Mouse (Mus musculus) adrenal gland, postnatal 4 days (tissue): ENCODE measurements around the gene Ncbp2. TPM values are rescaled to one million over a fixed set of nuclear protein-coding genes. Genes with fewer than 3 reads are reported as not detected.
A peak's percentile ranks its signal among the peaks of the same experiment; 100 is the strongest.

Experiments
- DNase-seq, 2 experiments: peaks; one replicate each; pipeline ENCODE4 v3.0.0; 2021 to 2022; ENCODE audit warnings: low spot score in 2 of 2, mixed read lengths in 2 of 2
- long read RNA-seq, 2 experiments: library from polyadenylated mRNA; stranded (forward); transcript quantifications; one replicate each; pipeline ENCODE4 v2.0.0; 2021
- total RNA-seq, 2 experiments: library from RNA; stranded (reverse); gene quantifications; 2 replicates each; pipeline ENCODE4 v1.2.3; 2021

The Ncbp2 gene
- 10 to 100 TPM; 47.9 to 48.2 TPM for total RNA-seq
- long read RNA-seq, experiment 1, transcript Ncbp2-201 (4 exons, 2,070 nt): major isoform, 44 of 45 reads
- long read RNA-seq, experiment 1, partial matches to known transcripts: 1 of 45 reads
- long read RNA-seq, experiment 1, other reads (novel, unspliced or antisense): 0 of 45 reads
- long read RNA-seq, experiment 2, transcript Ncbp2-201 (4 exons, 2,070 nt): major isoform, 74 of 83 reads
- long read RNA-seq, experiment 2, partial matches to known transcripts: 8 of 83 reads
- long read RNA-seq, experiment 2, other reads (novel, unspliced or antisense): 1 of 83 reads

DNA sequence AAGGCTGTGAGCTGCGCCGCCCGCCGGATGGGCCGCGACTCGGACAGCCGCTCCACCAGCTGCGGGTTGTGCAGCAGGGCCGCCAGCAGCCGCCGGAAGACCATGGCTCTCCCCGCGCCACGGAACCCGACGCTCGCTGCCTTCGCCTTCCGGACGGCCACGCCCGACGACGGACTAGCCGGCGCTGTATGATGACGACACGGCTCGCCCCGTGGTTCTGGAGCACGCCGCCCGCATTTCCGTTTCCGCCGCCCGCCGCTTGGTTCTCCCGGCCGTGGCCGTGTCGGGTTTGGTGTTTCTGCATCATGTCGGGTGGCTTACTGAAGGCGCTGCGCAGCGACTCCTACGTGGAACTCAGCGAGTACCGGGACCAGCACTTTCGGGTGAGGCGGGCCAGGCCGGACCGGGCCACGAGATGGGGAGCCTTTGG lies at the start of gene Ncbp2, which contains the start of gene 0610012G03Rik:
Ncbp2 (plus strand) TSS at position 169 of the 430 bp plus-strand sequence.
0610012G03Rik (minus strand) TSS at position 150 of the 430 bp plus-strand sequence.
- peak; percentile 92 to 96 for DNase-seq

DNA sequence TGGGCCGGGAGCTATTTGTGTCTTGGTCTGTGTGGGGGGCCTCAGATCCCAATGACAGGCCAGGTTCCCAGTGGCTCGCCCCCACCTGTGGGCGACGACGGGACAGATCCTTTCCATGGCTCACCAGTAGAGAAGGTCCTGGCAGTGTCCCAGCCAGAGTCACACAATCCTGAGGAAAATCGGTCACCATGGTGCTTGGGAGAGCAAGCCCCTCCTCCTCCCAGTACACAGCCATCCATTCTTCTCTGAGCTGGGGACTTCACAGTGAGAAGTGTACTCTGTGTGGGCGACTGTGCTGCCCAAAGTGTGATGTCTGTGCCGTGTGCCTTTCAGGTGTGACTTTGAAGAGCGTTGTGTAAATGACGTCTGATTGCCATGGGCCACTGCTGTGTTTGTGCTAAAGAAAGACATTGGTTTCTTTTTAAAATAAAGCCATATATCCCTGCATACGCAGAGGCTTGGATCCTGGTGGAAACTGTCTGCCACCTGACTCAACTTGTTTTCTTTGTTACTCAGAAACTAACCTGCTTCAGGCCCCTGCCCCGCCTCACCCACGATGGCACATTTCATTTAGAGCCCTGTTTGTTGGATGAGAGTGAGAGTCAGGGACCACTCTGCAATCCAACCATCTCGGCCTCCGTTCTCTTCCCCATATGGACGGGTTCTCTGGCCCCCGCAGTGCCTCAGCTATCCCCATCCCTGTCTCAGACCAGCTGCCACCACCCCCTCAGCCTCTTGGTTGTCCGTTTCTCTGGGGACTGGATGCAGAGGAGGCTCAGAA lies 49.6 kb upstream of the Ncbp2 start:
- DNase-seq: no peak

DNA sequence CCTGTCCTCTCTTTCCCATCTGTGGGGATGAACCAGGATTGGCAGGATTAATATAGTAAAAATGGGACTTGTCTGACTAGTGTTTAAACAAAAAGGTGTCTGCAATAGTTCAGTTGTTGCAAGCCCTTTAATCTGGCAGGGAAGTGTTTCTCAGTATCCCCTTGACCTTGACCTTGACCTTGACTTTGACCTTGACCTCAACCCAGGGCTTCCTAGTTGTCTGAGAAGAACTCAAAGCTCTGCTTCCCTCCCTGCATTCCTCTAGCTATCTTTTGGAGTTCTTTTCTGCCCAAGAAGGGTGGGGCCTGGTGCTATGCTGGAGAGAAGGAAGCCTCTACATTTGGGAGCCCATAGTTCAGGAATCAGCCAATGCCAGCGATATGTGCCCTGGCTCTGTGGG lies 46.4 kb upstream of the Ncbp2 start:
- no peak for DNase-seq

DNA sequence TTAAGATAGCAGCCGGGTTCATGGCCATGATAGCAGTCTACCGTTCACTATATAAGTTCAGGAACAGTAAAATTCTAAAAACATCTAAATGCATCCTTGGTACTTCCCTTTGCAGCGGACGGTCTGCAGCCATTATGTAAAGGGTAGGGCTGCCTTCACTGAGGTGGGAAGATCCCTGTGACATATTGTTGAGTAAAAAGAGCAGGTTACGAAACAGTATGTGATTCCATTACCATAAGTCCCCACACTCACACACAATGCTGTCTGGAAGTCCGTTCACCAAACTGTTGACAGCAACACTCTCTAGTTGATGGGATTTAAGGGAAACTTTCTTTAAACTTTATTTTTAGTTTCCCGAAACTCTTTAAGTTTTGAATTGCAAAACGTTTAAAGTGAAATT lies 45.1 kb upstream of the Ncbp2 start:
- DNase-seq: no peak

DNA sequence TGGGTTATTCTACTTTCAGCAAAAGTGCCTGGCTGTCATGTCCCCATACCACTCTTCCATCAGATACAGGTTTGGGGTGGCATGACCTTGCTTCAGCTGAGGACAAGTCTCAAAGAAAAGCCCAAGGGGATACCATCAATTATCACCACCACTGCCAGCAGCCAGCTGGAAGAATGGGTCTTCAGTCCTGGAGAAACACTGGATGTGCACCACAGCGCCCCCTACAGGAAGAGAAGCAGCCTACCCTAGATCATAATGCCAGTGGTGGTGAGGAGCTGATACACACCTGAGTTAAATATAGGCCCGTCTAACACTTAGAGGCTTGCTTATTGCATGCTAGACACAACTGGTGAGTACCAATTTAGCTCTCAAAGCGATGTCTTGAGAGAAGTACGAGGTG lies 43.0 kb upstream of the Ncbp2 start:
- no peak for DNase-seq

DNA sequence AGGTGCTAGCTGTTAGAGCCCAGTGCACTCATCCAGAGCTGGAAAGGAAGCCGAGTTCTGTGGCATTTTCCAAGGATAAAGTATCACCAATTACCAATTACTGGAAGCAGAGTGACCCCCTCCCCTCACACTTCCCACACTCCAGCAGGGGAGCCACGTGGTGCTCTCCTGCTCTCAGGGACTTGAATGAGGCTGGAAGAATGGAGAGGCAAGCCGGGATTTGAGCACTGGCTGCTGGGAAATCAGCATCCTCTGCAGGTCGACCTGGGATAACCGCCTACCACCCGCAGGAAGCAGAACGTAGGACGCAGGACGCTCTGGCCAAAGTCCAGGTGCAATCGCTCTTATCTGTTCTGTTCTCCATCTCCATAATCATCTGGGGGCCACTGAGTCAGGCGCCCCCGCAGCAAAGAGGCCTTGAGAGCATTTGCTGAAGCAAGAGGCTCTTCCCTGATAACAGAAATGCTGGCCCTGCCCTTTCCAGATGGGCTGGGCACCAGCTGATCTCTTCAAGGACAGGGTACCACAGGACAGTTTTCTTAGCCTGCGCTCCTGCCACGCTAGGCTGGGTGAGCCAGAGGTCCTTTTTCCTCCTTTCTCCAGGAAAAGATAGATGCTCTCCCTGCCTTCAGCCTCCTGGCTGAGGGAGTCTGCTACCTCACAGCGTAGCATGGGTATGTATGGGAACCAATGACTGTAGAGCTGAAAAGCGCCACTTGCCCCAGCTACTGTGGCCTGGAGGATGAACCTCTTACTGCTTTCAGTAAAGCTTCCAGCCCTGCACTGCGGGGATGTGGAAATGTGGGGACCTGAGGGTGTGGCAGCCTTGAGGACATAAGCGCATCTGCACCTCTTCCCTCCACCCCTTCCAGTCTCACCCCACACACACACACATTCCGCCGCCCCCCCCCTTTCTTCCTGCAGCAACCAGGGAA lies 42.2 kb upstream of the Ncbp2 start:
- no peak for DNase-seq

DNA sequence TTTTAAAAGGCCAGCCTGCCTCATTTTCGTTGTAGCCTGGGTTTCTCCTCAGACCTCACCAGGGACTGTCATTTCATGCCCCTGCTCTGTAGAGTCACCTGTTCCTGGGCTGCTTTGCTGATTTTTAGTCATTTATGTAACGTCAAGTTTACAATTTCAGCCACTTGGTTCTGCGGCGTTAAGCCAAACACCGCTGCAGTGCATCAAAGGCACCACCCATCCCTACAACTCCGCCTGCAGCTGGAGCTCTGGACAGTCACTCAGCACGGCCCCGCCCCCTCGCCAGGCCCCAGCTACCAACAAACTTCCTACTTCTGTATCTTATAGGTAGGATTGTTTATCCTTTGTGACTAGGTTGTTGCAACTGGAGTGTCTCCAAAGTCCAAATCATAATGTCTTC lies 41.4 kb upstream of the Ncbp2 start:
- no peak for DNase-seq

DNA sequence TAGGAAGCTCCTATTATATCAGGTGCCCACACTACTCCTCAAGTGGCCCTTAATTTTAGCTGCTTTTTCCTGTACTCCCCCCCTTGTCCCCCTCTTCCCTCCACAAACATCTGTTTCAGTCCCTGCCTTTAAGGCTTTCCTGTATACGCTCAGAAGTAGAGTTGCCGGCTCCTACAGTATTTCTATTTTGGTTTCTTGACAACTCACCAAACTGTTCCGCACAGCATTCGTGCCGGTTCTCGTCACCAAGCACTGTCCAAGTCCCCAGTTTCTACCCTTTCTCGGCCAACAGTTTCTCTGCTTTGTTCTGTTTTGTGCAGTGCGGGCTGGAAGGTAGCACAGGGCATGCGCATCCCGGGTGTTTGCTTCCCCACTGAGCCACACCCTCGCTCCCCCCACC lies 39.4 kb upstream of the Ncbp2 start:
- no peak for DNase-seq

DNA sequence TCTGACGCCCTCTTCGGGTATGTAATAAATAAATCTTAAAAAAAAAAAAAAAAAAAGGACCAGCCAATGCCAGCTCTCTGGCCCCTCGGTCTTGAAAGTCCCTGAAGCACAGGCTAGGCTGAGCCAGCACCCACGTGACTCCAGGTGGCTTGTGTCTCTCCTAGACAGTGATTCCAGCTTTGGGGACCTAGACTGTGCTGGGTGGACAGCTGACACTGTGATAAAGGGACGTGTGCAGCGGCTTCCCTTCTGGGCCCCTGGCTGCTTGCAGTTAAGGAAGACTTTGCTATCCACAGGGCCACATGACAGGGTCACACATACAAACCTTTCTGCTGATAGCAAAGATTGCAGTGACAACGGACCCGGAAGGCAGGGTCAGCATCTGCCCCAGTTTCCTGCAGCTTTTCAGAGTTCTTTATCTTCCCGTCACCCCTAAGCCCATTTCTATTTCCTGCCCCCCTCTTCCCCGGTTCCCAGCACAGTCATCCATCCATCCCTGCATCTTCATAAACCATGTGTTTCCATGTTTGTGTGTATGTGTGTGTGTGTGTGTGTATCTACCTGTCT lies 37.9 kb upstream of the Ncbp2 start:
- DNase-seq: no peak

DNA sequence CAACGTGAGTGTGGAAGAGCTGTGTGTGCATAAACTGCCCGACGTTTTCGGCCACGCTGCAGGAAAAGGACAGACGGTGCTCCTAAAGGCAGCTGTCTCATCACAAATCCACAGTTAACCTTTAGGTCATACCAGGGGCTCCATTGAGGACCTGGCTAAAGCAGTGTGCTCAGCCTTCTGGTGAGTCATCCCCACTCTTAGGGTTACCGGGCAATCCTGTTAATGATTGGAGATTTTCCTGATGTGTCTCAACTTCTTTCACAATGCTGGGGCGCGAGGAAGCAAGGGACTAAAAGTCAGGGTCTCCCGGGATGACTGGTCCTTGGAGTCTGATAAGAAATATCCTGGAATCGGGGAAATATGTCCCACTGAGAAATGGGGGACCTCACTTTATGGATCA lies 30.5 kb upstream of the Ncbp2 start:
- no peak for DNase-seq

DNA sequence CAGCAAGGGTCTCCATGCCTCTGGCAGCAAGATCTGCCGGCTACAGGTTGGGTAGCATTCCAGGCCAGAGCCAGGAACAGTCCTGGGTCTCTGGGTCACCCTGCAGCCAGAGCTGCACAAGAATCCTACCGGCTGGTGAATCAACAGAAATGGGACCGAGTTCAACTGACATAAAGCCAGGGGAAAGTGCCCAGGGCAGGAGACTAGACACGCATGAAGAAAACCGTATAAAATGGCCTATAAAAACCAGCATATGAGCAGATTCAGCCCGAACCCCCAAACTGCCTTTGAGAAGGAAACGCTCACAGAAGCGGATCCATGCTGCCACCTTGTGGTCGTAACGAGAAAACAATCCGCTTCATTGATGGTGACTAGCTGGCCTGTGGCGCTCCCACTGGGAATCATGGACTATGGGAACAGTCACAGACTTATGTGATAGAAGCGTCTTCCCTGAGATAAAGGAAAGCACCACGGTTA lies 30.0 kb upstream of the Ncbp2 start:
- peak; percentile 32 to 37 for DNase-seq

DNA sequence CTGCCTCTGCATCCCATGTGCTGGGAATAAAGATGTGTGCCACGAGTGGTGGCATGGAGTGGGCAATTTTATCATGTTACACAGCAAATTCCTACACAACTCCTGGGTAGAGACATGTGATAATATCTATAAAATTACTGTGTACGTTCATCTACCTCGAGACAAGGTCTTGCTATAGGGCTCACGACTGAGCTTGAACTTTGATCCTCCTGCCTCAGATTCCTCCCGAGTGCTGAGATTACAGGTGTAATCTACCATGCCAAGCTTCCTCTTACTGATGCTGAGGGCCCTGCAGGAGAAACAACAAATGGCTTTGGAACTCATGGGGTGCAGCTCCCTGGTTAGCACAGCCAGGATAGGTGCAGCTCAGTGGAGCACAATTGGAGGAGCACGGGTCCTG lies 23.9 kb upstream of the Ncbp2 start:
- no peak for DNase-seq

DNA sequence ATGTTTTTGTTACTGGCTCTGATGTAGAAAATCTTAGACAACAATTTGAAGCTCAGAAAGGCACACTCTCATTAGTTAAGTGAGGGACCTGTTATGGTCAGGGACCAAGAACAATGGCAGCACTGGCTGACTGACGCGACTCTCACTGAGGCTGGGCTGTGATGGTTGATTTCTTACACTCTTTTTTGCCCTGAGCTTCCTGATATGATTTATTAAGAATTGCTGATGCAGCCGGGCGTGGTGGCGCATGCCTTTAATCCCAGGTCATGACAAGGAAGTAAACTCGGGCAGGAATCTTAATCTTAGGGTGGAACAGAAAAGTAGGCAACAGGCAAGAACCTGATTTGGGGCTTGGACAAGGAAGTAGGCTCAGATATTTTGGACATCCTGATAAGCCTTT lies 22.2 kb upstream of the Ncbp2 start:
- no peak for DNase-seq

DNA sequence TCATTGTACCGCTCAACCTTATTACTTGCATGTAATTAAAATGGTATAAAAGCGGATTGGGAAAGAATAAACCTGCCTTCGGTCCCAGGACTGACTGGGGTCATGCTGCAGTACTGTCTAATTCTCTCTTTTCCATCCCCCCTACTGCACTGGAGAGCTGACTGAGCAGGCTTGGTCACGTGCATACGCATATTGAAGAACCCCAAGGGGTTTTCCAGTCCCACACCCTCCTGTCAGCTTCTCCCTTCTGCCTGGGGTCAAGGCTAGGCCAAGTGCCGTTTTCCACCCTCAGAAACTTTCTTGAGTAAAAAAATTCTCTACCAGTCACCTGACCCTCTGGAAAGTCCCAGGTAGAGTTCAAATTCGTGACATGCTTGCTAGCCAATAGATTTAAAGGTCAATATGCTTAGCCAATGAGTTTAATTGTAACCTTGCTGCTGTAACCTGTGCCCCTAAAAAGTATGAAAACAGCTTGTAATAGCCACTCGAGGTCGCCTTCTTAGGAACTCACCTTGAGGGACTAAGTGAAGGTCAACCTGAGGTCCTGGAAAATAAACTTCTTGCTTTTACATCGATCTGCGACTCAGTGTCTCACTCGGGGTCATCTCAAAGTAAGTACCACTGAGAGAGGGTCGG lies 21.6 kb upstream of the Ncbp2 start:
- DNase-seq: no peak

DNA sequence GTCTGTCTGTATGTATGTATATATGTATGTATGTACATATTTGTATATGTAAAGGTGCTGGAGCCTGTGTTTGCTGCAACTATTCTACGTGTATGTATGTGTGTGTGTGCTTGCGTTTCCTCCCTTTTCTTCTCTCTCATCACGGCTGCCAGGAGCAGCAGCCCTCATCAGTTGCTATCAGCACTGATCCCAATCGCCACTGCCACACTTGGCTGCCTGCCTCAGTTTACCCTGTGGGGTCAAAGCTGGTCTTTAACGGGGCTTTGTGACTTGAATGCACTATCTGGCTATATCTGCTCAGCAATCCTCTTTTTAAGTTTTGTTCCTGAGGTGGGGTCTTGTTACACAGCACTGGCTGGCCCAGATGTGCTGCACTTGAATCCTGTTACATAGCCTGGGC lies 20.9 kb upstream of the Ncbp2 start:
- no peak for DNase-seq

DNA sequence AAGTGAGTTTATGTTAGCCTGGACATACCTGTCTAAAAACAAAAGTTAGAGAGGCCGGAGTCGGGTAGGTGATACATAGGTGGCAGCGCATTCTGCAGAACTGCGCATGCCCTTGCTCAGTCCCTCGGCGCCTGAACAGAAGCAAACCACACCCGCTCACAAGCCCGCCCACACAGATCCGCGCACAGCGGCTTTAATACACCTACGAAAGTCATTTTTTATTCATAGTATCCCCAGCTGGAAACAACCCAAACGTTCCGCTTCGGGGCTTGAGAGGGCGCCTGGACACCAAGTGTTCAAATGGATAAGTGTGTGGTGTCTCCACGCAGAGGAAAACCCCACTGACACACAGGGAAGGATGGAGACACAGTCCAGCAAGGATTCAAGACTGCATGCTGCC lies 17.0 kb upstream of the Ncbp2 start:
- no peak for DNase-seq

DNA sequence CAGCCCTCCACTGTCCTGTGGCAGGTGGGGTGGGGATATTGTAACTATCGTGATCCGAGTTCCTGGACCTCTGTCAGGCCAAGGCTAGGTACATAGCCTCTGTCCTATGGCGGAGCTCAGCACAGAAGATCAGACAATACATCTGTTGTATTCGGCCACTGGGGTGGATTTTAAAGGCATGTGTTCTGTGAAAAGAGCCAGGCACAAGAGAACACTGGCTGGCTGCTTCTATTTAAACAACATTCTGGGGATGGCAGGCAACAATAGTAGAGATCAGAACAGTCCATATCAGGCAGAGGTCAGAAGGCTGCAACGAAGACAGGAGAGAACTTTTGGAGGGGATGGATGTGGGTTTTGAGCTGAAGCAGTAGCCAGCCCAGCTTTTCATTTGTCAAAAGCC lies 16.1 kb upstream of the Ncbp2 start:
- no peak for DNase-seq

DNA sequence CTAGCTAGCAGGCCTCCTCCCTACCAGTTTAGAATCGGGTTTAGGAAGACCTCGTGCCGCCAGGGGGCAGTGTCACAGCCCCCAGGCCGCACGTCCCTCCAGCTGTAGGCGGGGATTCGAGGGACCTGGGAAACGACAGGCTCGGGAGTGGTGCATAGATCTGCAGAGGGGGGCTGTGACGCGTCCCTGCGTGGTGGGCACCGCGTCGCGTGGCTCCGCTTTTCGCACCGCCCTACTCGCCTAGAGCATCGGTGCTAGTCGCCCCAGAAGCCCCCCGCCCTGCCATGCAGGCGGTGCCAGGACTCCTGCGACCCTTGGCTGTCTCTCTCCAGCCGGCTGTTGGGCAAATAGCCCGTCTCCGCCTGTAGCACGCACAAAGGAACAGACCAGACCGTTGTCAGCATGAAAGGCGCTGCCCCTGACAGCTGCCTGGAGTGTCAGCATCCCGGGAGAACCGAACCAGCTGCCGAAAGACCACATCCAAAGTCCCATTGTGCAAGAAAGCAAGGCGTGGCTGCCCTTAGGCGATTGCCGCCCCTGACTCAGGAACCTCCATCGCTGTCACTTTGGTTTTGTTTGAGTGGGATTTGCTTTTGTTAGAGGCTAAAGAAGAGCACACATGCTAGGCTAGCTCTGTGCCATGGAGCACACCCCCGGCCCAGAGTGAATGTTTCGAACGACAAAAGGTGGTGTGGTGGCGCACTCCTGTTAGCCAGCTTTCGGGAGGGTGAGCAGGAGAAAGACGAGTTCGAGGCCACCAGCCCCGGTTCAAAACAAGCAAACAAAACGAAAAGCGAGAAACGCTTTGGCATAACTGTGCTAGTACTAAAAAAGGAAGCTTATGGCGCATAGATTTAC lies 15.2 kb upstream of the Ncbp2 start:
- DNase-seq: peak; percentile 52 to 74

DNA sequence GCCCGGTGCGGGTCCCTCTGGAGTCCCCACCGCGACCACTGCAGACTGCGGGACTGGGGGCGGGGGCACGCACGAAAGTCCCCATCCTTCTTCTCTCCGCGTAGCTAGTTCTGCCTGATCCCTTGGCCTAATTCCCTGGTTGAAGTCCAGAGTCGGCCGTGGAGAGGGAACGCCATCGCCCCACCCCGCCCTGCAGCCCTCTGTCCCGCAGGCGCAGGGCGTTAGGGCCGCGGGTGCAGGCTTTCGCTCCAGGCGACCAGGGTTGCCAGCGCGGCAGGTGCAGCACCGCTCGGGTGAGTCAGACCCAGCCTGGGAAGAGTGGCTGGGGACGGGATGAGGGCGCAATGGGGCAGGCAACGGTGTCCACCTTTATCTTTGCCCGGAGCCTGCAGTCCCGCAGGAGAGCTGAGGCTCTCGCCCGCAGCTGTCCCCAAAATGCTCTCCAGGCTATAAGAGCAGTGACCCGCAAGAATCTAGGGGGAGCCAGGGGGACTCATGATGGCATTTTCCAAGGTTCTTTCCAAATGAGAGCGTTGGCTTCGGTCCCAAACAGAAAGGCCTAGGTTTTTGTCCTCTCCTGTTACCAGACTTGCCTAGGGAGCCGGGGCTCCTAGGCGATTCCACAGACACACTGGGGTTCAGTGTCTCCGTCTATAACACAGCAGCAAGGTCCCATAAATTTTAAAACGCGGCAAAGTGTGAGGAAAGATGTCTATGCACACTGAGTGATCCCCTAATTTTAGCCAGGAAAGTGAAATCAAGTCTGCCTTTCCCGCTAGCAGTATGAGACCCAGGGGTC lies 14.4 kb upstream of the Ncbp2 start, which contains the start of gene Pigz:
Pigz (plus strand) TSS at position 101 of the 799 bp plus-strand sequence.
- DNase-seq: no peak
